Mouse (Mus musculus): Measurements from ENCODE around the gene Pcsk4.

The Pcsk4 gene

DNA sequence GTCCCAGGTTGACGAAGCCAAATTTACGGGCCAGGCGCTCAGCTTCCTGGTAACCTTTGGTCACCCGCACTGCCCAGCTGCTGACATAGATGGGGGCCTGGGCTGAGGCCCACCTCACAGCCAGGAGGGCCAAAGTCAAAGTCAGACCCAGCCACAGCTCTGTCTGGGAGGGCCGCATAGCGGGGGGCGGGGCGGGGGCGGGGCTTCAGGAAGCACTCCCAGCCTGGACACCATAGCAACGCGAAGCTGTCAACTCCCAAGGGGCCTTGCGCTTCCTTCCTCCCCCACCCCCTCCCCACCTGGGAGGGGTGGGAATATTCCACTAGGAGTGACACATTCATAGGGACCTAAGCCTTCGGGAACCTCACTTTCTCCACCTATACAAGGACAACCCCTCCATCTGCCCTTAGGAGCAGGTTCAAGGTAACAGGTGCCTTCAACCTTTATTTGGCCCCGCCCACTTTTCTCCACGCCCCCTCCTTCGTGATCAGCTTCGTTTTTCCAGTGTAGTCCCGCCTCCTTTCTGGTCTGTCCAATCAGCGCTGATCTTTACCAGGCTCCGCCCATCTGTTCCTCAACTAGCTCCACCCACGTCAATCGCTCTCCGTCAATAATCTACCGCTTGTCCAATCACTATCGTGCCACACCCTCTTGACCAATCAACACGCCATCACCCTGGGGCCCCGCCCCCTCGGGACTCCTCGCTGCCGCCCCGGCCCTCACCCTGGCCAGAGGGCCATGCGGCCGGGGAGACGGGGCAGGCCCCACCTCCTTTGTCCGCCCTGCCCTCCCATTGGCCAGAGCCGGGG is at the start of gene Pcsk4, which contains the start of gene Reep6:
Pcsk4 (minus strand) TSS at position 226 of the 809 bp plus-strand sequence.
Reep6 (plus strand) TSS at position 681 of the 809 bp plus-strand sequence.
- in situ Hi-C loops (cut with MboI; ENCODE audit: unreplicated experiment in 2 of 2), result no loop called here

DNA sequence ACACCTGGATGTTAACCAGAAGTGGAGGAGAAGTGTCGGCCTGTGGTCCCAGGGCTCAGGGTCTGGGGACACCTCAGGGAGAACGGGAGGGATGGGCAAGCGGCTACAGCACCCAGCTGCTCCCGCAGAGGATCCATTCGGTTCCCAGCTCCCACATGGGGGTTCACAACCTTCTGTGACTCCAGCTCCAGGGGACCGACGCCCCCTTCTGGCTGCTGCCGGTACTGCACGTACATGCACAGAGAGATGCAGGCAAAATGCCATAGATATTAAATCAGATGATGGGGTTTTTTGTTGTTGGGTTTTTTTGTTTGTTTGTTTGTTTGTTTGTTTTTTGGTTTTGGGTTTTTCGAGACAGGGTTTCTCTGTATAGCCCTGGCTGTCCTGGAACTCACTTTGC is 48.4 kb upstream of the Pcsk4 start:
- in situ Hi-C loops (cut with MboI; ENCODE audit: unreplicated experiment in 2 of 2), result loop anchor here (5.0 to 10.0 kb wide), 3 partner anchors 70 to 203 kb away; partner anchors contain the start of genes 1600002K03Rik (in 1 of the 2) and Efna2 (in 1 of the 2)

DNA sequence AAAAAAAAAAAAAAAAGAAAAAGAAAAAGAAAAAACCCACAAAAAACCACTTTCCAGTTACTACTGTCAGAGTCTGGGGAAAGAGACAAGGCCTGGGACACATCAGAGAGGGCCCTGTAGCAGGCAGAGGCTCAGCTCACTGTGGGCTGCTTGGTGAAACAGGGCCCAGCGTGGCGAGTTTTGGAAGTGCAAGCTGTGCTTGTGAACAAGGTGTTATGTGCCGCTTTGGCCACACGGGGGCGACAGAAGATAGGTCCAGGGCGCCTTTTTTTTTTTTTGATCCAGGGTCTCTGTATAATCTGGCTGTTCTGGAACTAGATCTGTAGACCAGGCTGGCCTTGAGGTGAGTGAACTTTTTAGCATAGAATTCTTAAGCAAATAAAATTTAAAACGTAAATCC is 46.9 kb upstream of the Pcsk4 start:
- in situ Hi-C loops (cut with MboI; ENCODE audit: unreplicated experiment in 2 of 2), result loop anchor here (5.0 to 10.0 kb wide), 3 partner anchors 71 to 201 kb away; partner anchors contain the start of genes 1600002K03Rik (in 1 of the 2) and Efna2 (in 1 of the 2)

DNA sequence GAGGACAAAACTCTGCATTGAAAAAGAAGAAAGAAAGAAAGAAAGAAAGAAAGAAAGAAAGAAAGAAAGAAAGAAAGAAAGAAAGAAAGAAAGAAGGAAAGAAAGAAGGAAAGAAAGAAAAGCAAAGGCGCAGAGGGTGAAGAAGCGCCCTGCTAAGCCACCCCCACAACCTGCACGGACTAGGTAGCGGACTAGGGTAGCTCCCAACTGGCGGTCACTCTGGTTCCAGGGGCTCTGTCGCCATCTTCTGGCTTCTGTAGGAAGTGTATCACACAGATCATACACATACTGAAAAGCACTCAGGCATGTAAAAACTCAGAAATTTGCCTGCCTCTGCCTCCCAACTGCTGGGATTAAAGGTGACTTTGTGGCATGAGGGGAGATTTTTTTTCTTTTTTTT is 44.8 kb upstream of the Pcsk4 start:
- in situ Hi-C loops (cut with MboI; ENCODE audit: unreplicated experiment in 2 of 2), result loop anchor here (5.0 to 10.0 kb wide), 2 partner anchors 37 to 199 kb away; partner anchors contain the start of genes 1600002K03Rik (in 1 of the 2) and Efna2 (in 1 of the 2)

DNA sequence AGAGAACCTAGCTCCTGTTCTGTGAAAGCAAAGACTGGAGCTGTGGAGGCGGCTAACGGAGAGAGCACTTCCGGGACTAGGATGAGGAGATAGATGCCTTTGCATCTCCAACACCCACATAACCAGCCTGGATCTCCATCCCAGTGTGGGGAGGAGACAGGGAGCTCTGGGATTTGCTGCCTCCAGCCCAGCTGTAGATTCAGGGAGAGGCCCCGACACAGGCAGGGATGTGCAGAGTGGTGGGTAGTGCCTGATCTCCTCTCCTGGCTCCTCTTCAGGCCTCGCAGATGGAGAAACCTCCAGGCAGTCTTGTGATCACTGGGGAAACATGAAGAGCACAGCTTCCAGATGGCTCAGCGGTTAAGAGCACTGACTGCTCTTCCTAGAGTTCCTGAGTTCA is 43.4 kb upstream of the Pcsk4 start:
- in situ Hi-C loops (cut with MboI; ENCODE audit: unreplicated experiment in 2 of 2), result loop anchor here (5.0 to 10.0 kb wide), 2 partner anchors 35 to 198 kb away; partner anchors contain the start of genes 1600002K03Rik (in 1 of the 2) and Efna2 (in 1 of the 2)

DNA sequence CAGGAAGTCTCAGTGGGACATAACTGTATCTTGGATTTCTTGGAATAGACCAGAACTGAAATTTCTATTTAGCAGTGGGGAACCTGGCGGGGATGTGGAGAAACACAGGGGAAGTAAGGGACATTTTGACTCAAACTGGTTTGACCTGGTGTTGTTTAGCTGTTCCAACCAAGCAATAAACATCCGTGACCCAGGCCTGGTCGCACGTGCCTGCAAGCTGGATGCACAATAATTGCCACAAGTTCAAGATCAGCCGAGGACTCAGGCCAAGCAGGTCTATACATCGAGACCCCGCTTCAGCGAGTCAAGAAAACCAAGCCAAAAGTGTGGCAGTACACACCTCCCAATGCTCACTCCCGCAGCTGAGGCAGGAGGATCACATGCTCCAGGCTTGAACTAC is 42.7 kb upstream of the Pcsk4 start:
- in situ Hi-C loops (cut with MboI; ENCODE audit: unreplicated experiment in 2 of 2), result loop anchor here (5.0 to 10.0 kb wide), 2 partner anchors 35 to 197 kb away; partner anchors contain the start of genes 1600002K03Rik (in 1 of the 2) and Efna2 (in 1 of the 2)

DNA sequence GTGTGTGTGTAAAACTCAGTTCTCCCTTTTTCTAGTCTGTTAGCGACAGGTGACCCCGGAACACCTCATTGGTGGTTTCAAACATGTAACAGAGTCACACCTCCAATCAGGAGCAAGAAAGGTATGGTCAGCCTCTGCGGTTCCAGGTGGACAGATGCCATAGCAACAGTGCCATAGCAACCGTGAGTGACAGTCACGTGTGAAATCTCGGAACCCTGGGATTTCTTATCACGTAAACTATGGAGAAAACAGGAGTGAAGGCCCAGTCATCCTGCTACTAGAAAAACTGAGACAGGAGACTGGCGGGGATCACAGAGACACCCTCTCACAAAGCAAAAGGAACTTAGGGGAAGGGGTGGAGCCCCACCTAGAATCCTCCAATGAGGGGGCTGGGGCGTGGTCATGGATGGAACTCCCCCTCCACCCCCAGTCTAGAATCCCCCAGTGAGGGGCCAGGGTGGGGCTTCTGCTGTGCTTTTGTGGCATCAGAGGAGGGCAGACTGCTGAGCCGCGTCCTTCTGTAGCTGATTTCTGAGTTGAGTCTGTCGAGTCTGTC is 42.2 kb upstream of the Pcsk4 start:
- in situ Hi-C loops (cut with MboI; ENCODE audit: unreplicated experiment in 2 of 2), result loop anchor here (5.0 to 10.0 kb wide), 2 partner anchors 34 to 197 kb away; partner anchors contain the start of genes 1600002K03Rik (in 1 of the 2) and Efna2 (in 1 of the 2)

DNA sequence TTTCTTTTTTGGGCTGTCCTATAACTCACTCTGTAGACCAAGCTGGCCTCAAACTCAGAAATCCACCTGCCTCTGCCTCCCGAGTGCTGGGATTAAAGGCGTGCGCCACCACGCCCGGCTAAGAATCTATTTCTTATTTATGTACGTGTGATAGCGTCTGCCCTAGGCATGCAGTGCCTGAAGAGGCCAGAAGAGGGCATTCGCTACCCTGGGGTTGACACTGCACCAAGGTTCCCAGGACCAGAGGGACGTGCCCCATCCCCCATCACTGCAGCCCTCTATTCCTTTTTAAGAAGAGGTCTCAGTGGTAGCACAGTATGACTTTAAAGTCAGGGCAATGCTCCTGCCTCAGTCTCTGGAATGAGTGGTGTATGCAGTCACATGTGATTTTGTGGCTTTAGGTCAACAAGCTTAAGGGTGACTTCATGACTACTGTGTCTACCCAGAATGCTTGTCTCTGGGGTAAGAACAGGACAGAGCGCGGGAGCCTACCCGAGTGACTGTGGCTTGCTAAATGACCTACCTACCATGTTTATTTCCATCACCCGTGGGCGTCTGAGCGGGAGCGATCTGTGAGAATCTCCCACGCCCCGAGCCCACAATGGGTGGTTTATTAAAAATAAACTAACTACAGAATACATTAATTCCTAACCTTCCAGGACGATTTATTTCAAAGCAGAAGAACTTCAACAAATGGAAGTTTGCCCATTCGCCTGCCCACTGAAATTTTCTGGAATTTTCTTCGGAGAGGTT is 40.9 kb upstream of the Pcsk4 start:
- in situ Hi-C loops (cut with MboI; ENCODE audit: unreplicated experiment in 2 of 2), result loop anchor here (5.0 to 10.0 kb wide), 2 partner anchors 33 to 195 kb away; partner anchors contain the start of genes 1600002K03Rik (in 1 of the 2) and Efna2 (in 1 of the 2)

DNA sequence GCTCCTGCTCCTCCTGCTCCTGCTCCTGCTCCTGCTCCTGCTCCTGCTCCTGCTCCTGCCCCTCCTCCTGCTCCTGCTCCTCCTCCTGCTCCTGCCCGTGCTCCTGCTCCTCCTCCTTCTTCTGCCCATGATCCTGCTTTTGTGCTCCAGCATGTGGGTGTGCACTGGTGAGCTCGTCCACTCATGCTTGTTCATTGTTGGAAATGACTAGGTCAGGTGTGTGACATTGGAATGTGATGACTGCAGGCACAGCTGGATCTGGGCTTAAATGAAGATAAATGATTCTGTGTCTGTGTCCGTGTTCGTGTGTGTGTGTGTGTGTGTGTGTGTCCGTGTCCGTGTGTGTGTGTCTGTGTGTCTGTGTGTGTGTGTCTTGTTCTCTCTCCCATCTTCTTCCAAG is 39.1 kb upstream of the Pcsk4 start:
- in situ Hi-C loops (cut with MboI; ENCODE audit: unreplicated experiment in 2 of 2), result no loop called here

DNA sequence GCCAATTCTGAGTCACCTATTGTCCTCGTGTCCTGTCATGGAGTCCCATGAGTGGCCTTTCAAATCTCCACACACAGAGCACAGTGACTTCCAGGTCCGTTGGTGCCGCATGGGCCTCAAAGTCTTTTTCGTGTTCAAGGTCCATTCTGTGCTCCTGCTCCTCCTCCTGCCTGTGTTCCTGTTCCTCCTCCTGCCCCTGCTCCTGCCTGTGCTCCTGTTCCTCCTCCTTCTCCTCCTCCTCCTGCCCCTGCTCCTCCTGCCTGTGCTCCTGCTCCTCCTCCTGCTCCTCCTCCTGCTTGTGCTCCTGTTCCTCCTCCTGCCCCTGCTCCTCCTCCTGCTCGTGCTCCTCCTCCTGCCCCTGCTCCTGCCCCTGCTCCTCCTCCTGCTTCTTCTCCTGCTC is 38.7 kb upstream of the Pcsk4 start:
- in situ Hi-C loops (cut with MboI; ENCODE audit: unreplicated experiment in 2 of 2), result no loop called here

DNA sequence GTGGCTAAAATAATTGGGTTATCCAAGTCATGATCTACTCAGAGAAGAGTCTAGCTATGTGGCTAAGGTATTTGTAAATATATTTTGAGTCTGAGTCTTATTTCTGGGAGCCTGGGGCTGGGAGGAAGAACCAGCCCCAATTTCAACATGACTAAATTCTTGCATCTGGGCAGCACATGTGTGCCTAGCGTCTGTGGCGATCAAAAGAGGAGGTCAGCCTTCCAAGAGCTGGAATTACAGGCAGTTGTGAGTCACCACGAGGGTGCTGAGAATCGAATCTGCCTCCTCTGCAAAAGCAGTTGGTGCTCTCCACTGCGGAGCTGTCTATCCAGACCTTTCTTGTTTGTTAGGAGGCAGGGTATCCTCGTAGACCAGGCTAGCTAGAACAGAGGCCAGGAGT is 36.4 kb upstream of the Pcsk4 start:
- in situ Hi-C loops (cut with MboI; ENCODE audit: unreplicated experiment in 2 of 2), result no loop called here

DNA sequence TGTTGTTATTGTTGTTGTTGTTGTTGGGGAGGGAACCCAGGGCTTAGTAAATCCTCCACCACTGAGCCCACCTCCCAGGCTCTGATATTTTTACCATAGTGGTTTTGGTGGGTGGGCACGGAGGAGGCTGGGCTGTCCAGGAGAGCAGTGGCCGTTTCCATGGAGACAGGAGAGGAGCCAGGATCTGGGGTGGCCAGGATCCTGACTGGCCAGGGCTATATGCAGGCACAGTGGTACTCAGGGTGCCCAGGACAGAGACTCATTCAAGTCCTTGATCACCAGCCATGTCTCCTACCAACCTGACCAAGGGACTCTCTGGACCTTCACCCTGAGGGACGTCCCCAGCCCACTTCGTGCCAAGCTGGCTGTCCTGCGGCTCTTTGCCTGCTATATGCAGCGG is 34.4 kb upstream of the Pcsk4 start:
- in situ Hi-C loops (cut with MboI; ENCODE audit: unreplicated experiment in 2 of 2), result no loop called here

DNA sequence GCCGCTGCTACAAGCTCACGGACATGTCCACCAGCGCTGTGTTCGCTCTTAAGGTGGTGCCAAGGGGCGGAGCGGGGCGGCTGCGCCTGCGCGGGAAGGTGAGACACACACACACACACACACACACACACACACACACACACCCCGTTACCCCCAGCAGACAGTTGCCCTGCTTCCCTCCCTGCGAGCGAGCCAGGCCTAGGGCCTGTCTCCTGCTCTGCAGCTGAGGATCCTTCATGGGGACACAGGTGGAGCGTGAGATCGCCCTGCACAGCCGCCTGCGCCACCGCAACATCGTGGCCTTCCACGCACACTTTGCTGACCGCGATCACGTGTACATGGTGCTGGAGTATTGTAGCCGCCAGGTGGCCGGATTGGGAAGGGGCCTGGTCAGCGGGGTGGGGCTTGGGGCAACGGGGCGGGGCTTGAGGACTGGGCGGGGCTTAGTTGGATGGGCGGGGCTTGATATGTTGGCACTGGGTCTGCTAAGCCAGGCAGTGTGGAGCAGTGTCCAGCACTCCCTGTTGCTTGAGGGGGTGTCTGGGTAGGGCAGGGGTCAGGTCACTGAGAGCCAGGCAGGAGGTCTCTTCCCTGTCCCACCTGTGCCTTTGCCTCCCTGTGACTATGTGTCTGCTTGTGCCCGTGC is 28.8 kb upstream of the Pcsk4 start:
- in situ Hi-C loops (cut with MboI; ENCODE audit: unreplicated experiment in 2 of 2), result no loop called here

DNA sequence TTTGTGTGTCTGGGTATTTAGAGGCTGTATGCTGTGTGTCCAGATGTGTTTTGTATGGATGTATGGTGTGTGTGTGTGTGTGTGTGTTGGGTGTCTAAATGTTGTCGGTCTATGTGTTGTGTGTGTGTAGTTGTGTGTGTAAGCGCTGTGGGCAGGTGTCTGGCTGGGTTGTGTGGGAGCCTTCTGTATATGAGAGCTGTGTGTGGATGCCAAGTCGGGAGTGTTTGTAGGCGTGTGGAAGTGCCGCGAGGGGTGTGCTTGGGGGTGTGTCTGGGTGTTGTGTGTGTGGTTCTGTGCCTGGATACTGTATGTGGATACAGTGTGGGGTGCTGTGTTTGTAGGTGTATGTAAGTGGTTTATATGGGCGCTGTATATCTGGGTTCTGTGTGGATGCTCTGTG is 28.0 kb upstream of the Pcsk4 start:
- in situ Hi-C loops (cut with MboI; ENCODE audit: unreplicated experiment in 2 of 2), result no loop called here

DNA sequence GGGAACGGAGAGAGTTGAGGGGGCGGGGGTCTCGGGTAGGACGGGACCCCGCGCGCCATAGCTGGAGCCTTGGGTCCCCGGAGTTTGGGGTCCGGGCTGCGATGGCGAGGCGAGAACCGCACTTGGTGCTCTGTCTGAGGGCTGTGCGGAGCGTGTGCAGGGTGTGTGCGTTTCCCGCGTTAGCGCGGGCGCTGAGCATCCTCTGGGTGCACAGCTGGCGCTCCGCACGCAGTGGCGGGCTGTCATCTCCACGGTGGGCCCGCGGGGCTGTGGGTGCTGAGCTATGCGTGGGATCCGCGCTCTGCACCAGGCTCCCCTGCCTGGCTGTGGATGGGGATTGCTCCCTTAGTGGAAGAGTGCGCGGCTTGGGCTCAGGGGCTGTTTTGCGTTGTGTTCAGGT is 27.4 kb upstream of the Pcsk4 start:
- in situ Hi-C loops (cut with MboI; ENCODE audit: unreplicated experiment in 2 of 2), result no loop called here

DNA sequence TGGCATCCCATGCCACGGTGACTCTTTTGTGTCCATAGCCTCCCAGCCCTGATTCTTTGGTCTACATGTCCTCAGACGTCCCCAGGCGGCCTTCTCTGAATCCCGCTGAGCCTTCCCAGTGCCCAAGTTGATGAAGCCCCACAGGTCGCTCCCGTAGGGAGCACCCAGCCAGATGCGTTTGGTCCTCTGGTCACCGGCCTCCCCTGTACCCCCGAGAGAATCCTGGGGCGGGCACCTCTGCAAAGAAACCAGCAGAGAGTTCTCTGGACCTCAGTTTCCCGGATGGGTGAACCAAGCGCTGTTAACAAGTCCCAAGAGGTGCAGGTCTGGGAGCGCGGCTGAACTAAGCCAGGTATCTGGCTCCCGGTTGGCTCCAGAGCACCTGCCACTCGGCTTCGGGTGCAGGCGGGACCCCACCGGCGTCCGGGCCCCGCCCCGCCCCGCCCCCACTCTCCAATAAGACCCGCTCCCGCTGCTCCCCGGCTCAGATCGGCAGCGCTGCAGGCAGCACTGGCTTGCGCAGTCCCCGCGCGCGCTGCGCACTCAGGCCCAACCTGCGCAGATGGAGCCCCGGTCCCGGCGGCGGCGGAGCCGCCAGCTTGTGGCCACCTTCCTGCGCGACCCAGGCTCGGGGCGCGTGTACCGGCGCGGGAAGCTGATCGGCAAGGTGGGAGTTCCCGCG is 26.8 kb upstream of the Pcsk4 start, which contains the start of gene Plk5:
Plk5 (plus strand) TSS at position 459 of the 682 bp plus-strand sequence.
- in situ Hi-C loops (cut with MboI; ENCODE audit: unreplicated experiment in 2 of 2), result no loop called here

DNA sequence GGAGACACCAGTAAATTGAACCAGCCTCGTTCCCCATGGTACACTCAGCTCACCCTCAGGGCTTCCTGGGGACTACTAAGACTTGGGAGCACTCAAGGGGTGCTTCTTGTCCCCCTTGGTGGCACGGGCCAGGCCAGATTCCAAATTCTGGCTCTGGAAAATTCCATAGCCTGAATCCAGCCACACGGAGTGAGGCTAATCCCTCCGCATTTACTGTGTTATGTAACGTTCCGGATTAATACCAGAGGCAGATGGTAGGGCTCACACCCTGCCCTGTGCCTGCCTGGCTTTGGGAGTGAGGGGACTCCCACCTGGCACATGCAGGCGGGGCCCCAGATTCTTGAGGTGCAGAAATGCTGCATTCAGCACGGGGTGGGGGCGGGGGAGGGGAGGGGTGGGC is 26.1 kb upstream of the Pcsk4 start:
- in situ Hi-C loops (cut with MboI; ENCODE audit: unreplicated experiment in 2 of 2), result no loop called here

DNA sequence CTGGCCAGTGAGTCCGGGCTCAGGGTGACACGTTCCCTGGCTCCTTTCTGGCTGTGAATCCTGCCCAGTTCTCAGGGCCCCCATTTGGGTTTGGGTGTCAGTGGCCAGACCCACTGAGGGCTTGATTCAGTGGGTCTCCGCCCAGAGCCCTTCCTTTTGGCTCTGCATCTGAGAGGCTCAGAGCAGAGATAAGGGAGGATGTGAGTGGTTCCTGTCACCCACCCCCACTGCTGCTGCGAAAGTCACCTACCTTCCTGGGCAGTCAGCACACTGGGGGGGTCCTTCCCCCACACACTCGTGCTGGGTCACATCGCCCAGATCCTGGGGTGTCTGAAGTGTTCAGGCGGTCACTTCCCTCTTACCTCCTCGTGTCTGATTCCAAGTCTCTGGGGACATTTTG is 23.4 kb upstream of the Pcsk4 start:
- in situ Hi-C loops (cut with MboI; ENCODE audit: unreplicated experiment in 2 of 2), result no loop called here

DNA sequence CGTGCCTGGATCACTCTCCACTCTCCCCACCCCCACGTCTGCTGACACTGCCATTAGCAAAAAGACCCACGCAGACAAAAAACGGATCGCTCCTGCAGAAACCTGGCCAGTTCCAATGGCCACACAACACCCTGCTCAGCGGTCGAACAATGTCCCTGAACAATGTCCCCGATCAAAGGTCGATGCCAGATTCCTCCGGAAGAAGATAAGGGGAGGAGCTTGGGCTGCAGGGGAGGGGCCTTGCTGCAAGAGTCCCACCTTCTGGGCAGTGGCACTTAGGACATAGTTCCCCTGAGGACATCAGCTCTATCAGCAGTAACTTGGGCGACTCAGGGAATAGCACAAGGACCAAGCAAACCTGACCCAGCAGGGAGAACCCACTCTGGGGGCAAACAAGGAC is 22.6 kb upstream of the Pcsk4 start:
- in situ Hi-C loops (cut with MboI; ENCODE audit: unreplicated experiment in 2 of 2), result no loop called here
